Mouse (Mus musculus) adrenal gland, adult 2 months (tissue): Measurements from ENCODE around the gene Ercc6. TPM values are rescaled to one million over a fixed set of nuclear protein-coding genes. Genes with fewer than 3 reads are reported as not detected.

Experiments
- DNase-seq: peaks from one replicate; pipeline ENCODE4 v3.0.0; 2021
- long read RNA-seq: library from polyadenylated mRNA; stranded (forward); transcript quantifications from one replicate; pipeline ENCODE4 v2.0.0, GENCODE M21; 2021
- polyA plus RNA-seq: library from polyadenylated mRNA; depleted of rRNA; stranded (reverse); fragments of >200 nt; gene quantifications from 2 replicates; pipeline ENCODE4 v1.2.3, GENCODE M21; 2012; rRNA removed
- total RNA-seq, 2 experiments: library from RNA; stranded (reverse); gene quantifications; 2 replicates each; pipeline ENCODE4 v1.2.3; 2021

Ercc6 gene
- total RNA-seq (10 to 100 TPM in 1 of 2 experiments, 1 to 10 TPM in 1; 9.0 to 11.9 TPM), polyA plus RNA-seq (1.8 and 1.9 TPM in 2 replicates)
- long read RNA-seq, partial matches to known transcripts: 1 of 1 reads
- long read RNA-seq, other reads (novel, unspliced or antisense): 0 of 1 reads

DNA sequence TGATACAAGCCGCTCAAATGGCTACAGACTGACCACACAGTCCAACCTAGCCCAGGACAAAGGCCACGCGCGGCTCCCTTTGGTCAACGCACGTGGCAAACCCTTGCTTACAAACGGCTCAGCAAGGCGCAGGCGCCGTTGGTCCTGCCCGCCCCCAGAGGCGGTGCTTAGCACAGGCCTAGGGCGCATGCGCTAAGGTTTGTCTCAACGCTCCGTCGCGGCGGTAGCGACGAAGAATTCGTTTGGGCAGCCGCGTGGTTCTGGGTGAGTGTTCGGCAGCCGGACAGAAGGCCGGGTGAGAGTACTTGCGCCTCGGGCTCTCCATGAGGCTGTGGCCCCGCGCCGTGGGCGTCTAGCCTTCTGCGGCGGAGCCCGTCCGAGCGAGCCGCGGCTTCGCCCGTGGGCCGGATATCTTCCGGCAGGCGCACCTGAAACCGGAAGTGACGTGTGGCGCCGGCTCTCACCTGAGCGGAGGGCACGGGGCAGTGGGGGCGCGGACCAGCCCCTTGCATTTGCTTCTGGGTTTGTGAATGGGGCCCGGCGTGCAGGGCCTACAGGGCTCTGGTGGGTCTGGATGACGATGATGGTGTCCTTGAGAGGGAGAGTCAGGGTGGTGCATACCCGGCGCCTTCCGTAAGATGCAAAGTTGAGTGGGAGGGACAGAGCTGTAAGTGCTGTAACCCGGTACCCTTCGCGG is at the start of gene Ercc6:
Gene Ercc6 (plus strand): TSS at position 186 of the 697 bp plus-strand sequence.
- peak; percentile 95 for DNase-seq

DNA sequence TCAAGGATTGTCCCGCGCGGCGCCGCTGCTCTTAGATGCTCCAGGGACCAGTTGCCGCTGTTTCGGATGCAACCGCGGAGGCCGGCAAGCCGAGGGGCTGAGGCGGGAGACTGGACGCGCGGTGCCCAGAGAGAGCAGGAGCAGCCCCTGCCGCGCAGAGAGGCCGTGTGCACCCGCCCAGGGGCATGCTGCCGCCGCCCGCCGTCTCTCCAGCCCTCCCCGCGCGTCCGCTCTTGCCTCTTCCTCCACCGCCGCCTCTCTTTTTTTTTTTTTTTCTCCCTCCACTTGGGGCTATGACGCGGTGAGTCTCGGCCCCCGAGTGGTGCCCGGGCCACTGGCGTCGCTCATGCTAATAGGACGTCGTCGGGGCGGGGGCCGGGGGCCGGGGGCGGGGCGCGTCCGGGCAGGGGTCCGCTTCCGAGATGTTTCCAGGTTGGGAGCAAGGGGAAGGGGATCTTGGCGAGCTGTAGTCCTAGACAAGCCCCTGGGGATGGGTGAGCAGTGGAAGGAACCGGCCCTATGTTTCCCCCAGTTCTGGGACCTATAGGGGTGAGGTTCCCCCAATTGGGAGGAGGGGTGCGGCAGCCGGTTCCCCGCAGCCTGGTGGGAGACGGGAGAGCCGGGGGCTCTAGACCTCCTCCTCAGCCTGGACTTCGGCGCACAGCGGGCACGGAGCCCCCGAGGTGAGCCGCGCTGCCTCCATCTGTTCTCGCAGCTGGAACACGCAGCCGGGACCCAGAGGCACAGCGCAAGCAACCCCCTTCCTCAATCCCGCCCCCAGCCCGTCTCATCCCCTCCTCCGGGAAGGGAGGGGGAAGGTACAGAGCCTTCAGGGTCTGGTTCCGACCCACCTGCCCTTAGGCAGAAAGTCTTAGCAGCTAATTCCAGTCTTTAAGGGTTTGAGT is 48.5 kb upstream of the Ercc6 start, which contains the start of gene Slc18a3:
Gene Slc18a3 (minus strand): TSS at position 250 of the 905 bp plus-strand sequence.
- no peak for DNase-seq

DNA sequence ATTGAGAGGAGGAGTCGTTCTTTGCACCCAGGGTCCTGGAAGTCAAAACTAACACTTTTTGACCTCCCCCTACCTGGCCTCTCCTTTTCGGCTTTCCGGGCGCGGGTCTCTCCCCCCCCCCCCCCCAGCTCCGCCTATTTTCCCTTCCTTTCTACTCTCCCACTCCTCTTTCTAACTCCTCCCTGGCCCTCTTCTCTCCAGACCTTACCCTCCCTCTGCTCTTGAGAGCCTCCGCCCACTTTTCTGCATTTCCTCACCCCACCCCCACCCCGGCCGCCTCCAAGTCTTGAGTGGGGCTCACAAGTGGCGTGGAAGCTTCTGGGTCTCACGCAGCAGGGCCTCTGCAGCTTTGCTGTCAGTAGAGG is 47.8 kb upstream of the Ercc6 start:
- no peak for DNase-seq

DNA sequence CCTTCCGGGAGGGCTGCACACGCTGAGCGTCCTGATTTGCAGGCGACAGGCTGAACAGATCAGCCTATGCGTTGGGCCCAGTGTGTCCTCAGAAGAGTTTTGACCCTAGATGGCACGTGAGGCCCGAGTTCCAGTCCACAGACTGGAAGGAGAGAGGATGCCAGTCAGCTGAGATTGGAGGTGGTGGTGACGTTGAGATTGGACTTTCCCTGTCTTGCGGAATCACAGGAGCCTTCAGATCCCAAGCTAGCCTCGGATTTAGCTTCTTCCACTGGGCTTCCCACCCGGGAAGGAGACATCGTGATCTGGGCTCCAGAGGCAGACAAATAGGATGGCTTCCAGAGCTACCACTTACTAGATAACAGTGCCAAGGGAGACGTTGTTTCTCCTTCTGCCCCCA is 47.4 kb upstream of the Ercc6 start, which contains the start of gene Chat:
Gene Chat (minus strand): TSS at position 101 of the 400 bp plus-strand sequence.
- no peak for DNase-seq

DNA sequence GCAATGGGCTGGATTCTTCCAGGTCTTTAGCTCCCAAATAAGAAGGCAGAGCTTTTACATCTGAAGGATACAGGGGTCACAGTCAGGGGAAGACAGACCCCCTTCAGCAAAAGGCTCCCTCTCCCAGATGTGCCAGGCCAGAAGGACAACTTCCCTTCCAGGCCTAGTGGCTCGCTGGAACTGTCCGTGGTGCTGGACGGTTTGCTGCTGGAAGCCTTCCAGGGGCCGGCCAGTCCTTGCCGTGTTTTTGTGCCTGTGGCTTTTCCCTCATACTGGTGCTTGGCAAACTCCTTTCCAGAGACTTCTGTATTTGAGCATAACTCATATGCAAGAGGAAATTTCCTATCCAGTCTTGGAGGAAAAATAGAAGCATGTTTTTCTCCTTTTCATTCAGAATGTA is 45.7 kb upstream of the Ercc6 start:
- peak; percentile 60 for DNase-seq

DNA sequence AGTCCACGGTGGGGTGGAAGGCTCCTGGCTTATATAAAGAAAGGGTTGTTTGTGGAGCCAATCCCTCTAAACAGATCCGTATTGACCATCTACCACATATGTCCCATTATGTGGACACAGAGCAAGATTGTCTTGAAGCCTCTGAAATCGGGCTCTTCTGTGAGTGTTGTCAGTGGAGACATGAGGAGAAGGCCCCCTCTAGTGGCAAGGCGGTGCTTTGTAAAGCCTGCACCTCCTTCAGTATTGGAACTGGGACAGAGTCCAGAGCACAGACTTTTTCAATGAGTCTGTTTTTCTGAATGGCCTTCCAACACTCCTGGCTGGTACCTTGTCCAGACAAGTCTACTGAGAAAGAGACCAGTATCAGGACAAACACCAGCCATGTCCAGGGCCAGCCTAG is 40.3 kb upstream of the Ercc6 start:
- DNase-seq: peak; percentile 67

DNA sequence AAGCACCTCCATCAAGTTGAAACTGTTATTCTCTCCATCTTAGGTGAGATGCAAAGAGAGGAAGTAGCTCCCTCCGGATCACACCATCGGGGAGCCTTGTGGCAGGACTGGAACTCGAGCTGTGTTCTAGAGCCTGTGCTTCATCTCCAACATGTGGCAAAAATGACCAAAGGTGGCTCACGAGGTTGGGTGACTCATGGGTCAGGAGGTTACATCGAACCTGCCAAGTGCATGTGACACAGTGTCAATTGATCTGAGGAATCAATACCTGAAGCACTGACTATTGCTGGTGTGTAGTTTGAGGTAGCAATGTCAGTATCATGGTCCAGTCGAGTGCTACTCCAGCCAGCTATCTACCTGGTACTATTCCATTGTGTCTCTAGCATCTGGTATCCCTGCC is 36.8 kb upstream of the Ercc6 start:
- no peak for DNase-seq

DNA sequence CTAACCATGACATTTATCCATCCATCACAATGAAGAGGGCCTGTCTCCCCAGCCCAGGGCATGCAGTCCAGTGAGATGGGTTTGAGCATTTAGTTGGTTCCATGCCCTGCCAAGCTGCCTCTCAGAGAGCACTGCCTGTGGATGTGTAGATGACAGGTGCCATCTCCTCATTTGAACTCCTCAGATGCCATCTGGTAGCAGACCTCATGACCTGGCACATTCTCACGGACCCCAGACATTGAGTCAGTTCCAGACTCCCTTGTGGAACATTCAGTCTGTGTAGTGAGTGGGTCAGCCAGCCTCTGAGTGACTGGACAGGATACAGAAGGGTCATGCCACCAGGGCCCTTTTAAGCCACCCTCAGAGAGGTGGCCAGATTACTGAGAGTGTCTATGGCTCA is 35.7 kb upstream of the Ercc6 start:
- DNase-seq: no peak

DNA sequence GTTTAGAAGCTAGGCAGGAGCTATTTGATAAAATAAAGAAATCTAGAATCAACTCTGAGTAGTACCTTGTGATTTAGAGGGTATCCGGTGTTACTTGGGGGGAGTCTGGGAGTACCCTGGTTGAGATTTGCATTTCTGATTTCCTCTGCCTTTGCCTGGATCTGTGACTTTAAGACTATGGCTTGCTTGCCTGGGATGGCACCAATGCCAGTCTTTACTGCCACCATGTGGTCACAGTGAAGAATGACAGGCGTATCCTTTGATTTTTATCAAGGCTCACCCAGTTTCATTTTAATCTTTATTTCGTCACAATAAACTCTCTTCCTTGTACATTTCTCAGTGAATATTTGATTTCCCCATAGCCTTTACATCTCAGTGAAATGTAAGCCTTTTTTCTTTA is 31.3 kb upstream of the Ercc6 start:
- no peak for DNase-seq

DNA sequence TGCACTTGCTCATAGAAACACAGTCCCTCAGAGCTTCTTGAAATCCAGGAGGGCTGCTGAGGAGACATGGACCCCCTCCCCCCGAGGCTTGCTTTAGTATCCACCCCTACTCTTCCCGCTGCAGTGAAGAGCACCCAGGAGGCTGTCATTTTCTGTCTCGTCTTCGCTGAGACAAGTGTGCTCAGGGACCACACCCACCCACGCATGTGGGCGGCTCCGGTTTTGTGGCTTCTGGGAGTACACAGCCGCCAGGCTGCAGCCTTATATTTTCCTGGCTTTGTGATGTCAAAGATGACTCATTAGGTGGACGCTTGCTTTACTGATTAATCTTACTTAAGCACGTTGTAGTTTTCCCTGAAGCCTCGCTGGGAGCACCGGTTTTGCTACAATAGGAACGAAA is 20.8 kb upstream of the Ercc6 start:
- peak; percentile 39 for DNase-seq

DNA sequence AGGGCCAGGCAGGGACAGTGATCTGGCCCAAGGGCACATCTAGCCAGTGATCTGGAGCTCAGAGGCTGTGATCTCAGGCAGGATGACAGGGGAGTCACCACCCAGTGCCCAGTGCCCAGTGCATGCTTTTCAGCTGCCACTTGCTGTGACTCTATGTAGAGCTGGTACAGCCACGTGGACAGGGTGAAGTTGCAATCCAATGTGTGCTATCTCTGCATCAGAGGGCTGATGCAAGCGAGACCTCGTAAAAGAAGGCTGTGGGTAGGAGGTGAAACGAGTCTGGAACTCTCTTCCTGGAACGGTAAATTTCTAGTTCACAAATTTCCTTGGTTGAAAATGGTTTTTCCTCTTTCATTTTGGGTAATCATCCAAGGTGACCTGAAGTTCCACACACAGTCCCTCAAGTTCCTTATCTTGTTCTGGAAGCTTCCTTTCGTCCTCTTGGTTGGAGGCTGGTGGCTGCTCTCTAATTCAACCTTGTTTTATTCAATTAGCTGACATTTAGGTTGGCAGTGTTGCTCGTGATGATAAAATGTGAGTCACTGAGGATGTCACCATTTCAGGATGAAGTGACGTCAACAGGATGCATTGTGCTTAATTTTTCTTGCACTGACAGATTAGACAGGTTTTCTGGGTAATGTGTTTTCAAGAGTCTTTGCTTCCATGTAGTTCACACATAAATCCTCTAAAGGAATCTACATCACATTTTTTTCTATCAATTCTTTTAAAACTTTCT is 17.0 kb upstream of the Ercc6 start:
- DNase-seq: peak; percentile 53

DNA sequence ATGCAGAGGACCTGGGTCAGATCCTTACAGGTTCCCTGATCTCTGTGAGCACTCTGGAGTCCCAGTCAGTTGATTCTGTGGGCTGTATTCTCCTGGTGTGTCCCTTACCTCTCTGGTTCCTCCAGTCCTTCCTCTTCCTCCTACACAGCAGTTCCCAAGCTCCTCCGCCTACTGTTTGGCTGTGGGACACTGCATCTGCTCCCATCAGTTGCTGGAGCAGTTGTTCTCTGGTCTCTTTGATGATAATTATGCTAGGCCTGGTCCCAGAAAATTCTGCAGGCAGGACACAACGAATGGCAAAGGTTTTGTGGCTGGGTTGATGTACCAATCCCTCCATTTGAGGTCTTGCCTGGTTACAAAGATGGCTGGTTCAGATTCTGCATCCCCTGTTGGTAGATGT is 12.0 kb upstream of the Ercc6 start:
- no peak for DNase-seq

DNA sequence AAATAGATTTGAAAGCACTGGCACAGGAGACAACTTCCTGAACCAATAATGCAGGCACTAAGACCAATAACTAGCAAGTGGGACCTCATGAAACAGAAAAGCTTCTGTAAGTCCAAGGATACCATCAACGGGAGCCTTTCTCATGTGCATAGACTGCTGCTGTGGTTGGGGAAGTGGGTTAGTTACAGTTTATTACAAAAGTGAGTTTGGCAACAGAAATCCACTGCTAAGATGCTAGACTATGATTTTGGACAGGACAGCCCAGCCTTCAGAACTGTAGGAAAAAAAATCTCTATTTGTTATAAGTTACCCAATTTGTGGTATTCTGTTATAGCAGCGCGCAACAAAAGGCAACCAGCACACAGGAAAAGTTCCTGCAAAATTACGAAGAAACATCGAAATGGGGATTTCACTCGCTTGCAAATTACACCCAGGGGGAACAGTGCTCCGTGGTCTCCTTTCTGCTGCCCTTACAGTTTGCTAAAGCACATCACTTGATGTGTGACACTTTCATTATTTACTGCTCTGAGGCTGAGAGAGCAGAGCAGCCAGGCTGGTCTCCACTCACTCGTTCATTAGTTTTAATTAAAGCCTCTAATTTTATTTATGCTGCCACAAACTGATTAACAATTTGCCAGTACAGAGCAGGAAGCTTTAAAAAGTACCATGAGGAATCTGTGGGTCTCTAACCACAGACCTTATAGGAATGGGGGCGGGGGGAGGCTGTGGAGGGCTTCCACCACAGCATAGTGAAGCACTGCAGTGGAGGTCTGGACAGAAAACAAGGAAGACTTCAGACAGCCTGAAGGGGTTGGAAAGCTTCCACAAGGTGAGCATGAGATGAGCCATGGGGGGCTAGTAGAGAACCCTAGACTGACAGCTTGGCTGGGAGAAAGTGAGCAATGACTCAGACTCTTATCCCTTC is 10.3 kb upstream of the Ercc6 start:
- no peak for DNase-seq

DNA sequence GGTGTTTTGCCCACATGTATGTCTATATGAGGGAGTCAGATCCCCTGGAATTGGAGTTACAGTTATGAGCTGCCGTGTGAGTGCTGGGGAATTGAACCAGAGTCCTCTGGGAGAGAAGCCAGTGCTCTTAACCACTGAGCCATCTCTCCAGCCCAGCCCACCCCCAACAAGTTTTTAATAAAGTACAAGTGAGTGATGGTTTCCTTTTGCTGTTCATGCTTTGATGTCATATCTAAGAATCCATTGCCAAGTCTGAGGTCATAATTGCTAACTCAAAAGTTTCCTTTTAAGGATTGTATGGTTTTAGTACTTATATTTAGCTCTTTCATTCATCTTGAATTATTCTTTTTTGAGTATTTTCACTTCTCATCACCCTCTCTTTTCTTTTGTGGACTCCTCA is 9.4 kb upstream of the Ercc6 start:
- no peak for DNase-seq

DNA sequence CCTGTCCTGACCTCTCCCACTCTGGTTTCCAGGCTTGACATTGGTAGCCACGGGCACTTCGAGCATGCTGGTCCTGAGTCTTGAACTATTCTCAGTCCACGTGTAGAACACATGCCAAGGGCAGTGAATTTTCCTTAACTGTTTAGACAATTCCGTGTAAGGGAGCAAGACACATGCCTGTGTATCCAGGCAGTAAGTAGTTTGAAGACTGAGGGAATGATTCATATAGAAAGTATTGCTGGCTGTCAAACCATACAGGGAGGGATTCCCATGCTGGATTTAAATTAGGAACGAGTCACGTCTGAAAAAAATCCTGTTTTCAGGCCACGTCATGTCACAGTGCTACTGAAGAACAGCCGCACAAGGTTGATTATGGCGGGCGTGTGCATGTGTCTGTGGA is 7.0 kb upstream of the Ercc6 start:
- no peak for DNase-seq

DNA sequence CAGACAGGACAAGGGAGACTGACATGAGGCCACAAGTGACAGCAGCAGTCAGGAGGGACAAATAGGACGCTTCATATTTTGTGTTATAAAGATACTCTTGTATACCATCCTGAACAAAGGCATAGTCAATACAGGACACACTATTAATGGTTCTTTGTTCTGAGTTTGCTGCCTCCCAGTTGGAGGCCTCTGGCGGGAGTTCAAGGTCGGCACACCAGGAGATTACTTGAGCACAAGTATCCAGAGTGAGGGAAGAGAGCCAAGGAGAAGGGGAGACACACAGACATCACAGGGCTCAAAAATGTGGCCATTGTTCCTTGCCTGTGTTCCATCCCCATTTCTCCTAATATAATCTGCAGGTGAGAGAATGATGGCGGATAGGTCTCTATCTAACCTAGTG is 6.1 kb upstream of the Ercc6 start:
- DNase-seq: peak; percentile 39

DNA sequence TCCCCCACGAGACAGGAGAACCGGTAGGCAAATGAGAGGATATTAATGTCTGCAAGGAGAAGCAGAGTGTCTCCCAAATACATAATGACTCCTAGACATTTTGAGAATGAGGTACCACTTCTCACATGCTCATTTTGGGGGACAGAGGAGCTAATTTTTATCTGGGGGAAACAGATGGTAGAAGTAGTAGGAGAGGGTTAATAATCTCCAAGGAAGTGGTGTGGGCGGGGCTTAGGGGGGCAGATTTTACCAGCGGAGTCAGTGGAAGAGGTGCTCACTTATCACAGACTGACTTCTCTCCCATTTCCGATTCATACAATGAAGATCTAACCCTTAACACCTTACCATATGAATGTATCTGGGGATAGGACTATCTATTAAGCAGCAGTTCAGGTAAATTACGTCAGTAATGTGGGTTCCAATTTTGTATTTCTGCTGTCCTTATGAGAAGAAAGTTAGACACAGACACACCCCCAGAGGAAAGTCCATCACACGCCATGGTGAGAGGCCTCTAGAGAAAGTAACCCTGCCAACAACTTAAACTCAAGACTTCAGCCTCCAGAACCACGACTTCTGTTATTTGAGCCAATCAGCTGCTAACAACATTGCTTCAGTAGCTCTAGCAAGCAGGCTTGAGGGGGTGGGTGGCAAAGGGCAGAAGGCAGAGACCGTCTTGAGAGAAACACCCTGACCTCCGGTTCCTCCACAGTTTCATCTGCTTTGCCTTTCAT is 5.1 kb upstream of the Ercc6 start:
- DNase-seq: no peak

DNA sequence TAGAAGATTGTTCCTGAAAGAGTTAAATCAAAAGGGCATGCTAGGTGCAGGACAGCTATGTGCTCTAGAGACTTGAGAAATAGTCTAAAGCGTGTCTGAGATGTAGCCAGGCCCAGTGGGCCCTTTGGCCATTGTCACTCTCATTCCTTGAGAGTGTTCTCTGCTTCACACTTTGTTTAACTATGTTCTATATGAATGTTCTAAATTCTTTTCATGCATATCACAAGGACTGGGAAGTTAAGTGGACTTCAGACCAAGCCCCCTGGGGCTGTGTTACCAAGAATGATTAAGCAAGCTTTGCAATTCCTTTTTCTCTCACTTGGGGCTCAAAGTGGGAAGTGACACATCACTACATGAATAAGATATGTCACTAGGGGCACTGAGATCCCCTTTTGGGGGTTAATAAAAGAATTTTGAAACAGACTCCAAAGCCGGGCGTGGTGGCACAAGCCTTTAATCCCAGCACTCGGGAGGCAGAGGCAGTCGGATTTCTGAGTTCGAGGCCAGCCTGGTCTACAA is 3.8 kb upstream of the Ercc6 start:
- no peak for DNase-seq

DNA sequence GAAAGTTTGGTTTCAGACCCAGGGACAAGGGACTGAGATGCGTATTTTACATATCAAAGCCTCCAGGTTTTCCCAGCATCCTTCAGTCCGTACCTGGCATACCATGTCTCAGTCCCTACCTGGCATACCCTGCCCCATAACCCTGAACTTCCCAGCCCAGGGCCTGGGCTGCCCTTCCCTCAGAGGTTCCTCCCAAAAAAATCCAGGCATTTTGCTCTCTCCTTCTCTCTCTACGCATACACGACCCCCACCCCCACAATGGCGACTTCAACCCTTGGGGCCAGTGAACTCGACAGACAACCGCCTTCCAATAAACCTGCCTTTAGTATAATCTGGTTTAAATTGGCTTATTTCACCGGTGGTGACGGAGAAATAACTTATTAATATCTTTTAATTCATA is 409 bp upstream of the Ercc6 start:
- DNase-seq: no peak

DNA sequence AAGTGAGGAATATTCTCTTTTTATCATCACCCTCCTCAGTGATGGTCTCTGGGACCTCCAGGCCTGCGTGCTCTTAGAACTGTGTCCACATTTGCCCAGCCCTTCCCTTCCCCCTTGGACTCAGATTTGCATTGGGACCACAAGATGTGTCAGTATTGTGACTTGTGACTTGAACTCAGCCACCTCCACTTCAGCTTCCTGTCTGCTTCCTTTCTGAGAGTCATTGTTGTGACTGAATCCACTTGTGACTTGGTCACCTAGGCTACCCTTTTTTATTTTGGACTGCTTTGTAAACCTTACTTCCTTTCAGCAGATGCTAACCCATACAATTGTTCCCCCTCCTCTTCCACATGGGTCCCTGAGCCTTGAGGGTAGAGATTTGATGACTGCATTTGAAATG is 2.8 kb downstream of the Ercc6 start:
- no peak for DNase-seq
